Mouse (Mus musculus) left cerebral cortex, adult 11 months (tissue): ENCODE measurements around the gene Btbd35f3.
"Not testable (repeated sequence)": the region's sequence is repeated elsewhere in the genome, so short reads cannot be mapped to it uniquely, and the experiment has no call there.

Experiments
- DNase-seq: peaks from one replicate; pipeline ENCODE4 v3.0.0; 2022; ENCODE audit warnings: low spot score

Gene Btbd35f3

GRCm38 (mm10) chrX:4037374-4037773, at the start of gene Btbd35f3:
TSS of gene Btbd35f3 (plus strand) at chrX:4037674.
- not testable (repeated sequence) for DNase-seq
